Mouse (Mus musculus): ENCODE results near the gene Map3k5.

DNA sequence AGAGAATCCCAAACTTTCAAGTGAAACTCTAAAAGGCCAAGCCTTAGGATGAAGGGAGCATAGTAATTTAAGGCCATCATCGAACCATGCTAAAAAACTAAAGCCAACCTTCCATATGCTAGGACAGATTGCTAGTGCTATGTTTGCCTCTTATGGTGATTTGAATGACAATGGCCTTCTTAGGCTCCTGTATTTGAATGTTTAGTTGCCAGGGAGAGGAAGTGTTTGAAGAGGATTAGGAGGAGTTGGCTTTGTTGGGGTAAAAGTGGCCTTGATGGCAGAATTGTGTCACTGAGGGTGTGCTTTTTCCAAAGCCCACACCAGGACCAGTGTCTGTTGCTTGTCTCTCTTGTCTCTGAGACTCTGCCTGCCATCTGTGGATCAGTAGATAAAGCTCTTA is 96.4 kb downstream of the Map3k5 start:
- no peak for TF ChIP-seq POLR2A (IDR thresholded peaks at IDR 0.05; ENCODE audit: borderline replicate concordance, insufficient read depth, low read length)
- no peak for TF ChIP-seq CTCF (IDR thresholded peaks at IDR 0.05; ENCODE audit: borderline replicate concordance, insufficient read depth, low read depth, low read length)

Data from cerebellum, adult 2 months (tissue).